In the genomic region with DNA sequence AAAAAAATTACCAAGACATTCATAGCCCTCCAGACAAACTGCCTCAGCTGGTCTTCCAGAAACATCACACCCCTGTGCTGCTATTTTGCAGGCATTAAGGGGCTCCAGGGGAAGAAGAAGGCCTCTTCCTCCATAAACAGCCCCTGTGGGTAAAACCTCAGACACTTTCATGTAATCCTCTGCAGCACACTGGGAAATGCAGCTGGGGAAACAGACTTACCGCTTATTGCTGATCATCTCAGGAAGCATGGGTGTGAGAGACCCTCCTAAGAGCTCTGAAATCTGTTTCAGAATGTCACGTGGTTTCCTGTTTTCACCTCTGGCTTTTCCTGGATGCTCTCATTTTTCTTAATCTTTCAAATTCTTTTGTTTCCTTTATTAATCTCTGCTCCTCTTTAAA, we compare ENCODE assay signal across 18 mouse cellular contexts.
DNase-seq lines count a peak whose midpoint lies in the region; ATAC-seq and TF ChIP-seq lines count a peak whose summit lies in the region.
"Had no signal": no experiment of that assay in that cellular context is flagged by ENCODE, and none has a peak within 500 bp of the region (broad histone marks: within the 10 kb centered on the region; RNA-seq: fewer than 3 reads in every experiment).

No protein-coding gene starts in this region.

- H3K9me3 ChIP-seq in heart, embryonic 13.5 days, result no peaks in the 10 kb centered on the region
- H3K9me3 ChIP-seq in liver, embryonic 14.5 days (ENCODE audit: control insufficient read depth, low read length), result no peaks in the 10 kb centered on the region
- H3K9me3 ChIP-seq: embryonic facial prominence, embryonic 13.5 days; megakaryocyte, embryonic 14.5 days had no signal

- WGBS in heart, embryonic 13.5 days, result 52% methylated on average over 2 of the region's 2 CpGs
- 12% methylated on average over 2 of the region's 2 CpGs for WGBS in liver, embryonic 14.5 days (ENCODE audit: insufficient replicate concordance)
- WGBS in thymus, adult 2 months, result 1% methylated on average over 2 of the region's 2 CpGs

- H3K4me1 ChIP-seq in heart, embryonic 13.5 days, result peaks cover 8% of the 10 kb centered on the region; the same call in 1 of the 2 replicates
- H3K4me1 ChIP-seq in liver, embryonic 14.5 days (replicated peaks; ENCODE audit: control insufficient read depth in 2 of 2, insufficient read depth in 2 of 2, low read length in 1 of 2), result no peaks in the 10 kb centered on the region
- H3K4me1 ChIP-seq in brown adipose tissue, adult 24 weeks (ENCODE audit: control insufficient read depth, insufficient read depth, insufficient read length, low read length), result peaks cover 12% of the 10 kb centered on the region
- peaks cover 5% of the 10 kb centered on the region for H3K4me1 ChIP-seq in thymus, adult 2 months (replicated peaks; ENCODE audit: control insufficient read depth, insufficient read depth, low read length)
- H3K4me1 ChIP-seq: embryonic facial prominence, embryonic 13.5 days had no signal

- peak overlapping the region; percentile 50 for H3K27ac ChIP-seq in heart, embryonic 13.5 days (replicated peaks)
- no peak overlapping the region for H3K27ac ChIP-seq in liver, embryonic 14.5 days
- peak overlapping the region; percentile 60 for H3K27ac ChIP-seq in brown adipose tissue, adult 24 weeks (replicated peaks; ENCODE audit: low read depth, low read length)
- peak overlapping the region; percentile 42 for H3K27ac ChIP-seq in thymus, adult 2 months (ENCODE audit: control insufficient read depth, insufficient read depth, low read length)
- H3K27ac ChIP-seq: embryonic facial prominence, embryonic 13.5 days had no signal

- DNase-seq in heart, postnatal 14 days, result no peak
- no peak for DNase-seq in liver, embryonic 14.5 days (ENCODE audit: low read depth in 3 of 3, low spot score in 3 of 3)
- DNase-seq in liver, result no peak
- peak; percentile 17 for DNase-seq in thymus, adult 2 months
- DNase-seq in layer of hippocampus, postnatal 10 days (ENCODE audit: low spot score in 2 of 2), result no peak
- no peak for DNase-seq in gastrocnemius, postnatal 10 days
- DNase-seq: adrenal gland, postnatal 14 days; cerebellum, adult 8-10 months; forebrain, postnatal 0 days; gastrocnemius, postnatal 25 days; kidney, adult 9 months; kidney, postnatal 4 days; lung, postnatal 10 days had no signal

- TF ChIP-seq CTCF in liver, embryonic 14.5 days (IDR thresholded peaks at IDR 0.05; ENCODE audit: low read depth), result no peak
- no peak for TF ChIP-seq CTCF in thymus, adult 2 months (IDR thresholded peaks at IDR 0.05; ENCODE audit: borderline replicate concordance, control insufficient read depth, extremely low read depth, insufficient read depth, low read length, poor library complexity)

- no peak for TF ChIP-seq EP300 in liver, embryonic 14.5 days (IDR thresholded peaks at IDR 0.05; ENCODE audit: low read depth)

- H3K9ac ChIP-seq in heart, embryonic 13.5 days, result no peak overlapping the region
- no peak overlapping the region for H3K9ac ChIP-seq in liver, embryonic 14.5 days (replicated peaks)
- H3K9ac ChIP-seq: embryonic facial prominence, embryonic 13.5 days; forebrain, postnatal 0 days had no signal

- H3K4me3 ChIP-seq in heart, embryonic 13.5 days, result no peak overlapping the region
- H3K4me3 ChIP-seq in liver, embryonic 14.5 days (ENCODE audit: insufficient read depth in 1 of 2, low read depth in 2 of 2, low read length in 2 of 2), result no peak overlapping the region
- no peak overlapping the region for H3K4me3 ChIP-seq in brown adipose tissue, adult 24 weeks (ENCODE audit: insufficient read depth, low read depth, low read length)
- H3K4me3 ChIP-seq in thymus, adult 2 months (ENCODE audit: control insufficient read depth, insufficient read depth, low read length), result no peak overlapping the region
- H3K4me3 ChIP-seq: embryonic facial prominence, embryonic 13.5 days; megakaryocyte, embryonic 14.5 days had no signal

- H3K4me2 ChIP-seq in heart, embryonic 13.5 days, result no peak overlapping the region
- H3K4me2 ChIP-seq in liver, embryonic 14.5 days (ENCODE audit: low read depth), result no peak overlapping the region
- H3K4me2 ChIP-seq: embryonic facial prominence, embryonic 13.5 days had no signal

- H3K27me3 ChIP-seq in heart, embryonic 13.5 days (replicated peaks), result no peaks in the 10 kb centered on the region
- no peaks in the 10 kb centered on the region for H3K27me3 ChIP-seq in liver, embryonic 14.5 days (ENCODE audit: control insufficient read depth, insufficient read depth, low read length)
- H3K27me3 ChIP-seq in thymus, adult 2 months (ENCODE audit: control insufficient read depth, insufficient read depth, low read length), result no peaks in the 10 kb centered on the region
- H3K27me3 ChIP-seq: embryonic facial prominence, embryonic 13.5 days; megakaryocyte, embryonic 14.5 days had no signal

- no peak for TF ChIP-seq POLR2A in thymus, adult 2 months (IDR thresholded peaks at IDR 0.05; ENCODE audit: control insufficient read depth, extremely low read depth, insufficient read depth, low read length, poor library complexity)

- ATAC-seq in heart, embryonic 13.5 days (ENCODE audit: extremely low read depth, insufficient number of reproducible peaks, low FRiP score, low TSS enrichment), result no peak
- peak; percentile 45; the same call in 1 of the 2 replicates for ATAC-seq in liver, embryonic 14.5 days (ENCODE audit: insufficient read depth)
- ATAC-seq: forebrain, postnatal 0 days; inflammation-experienced regulatory T-cells, adult 6 months had no signal

- intact Hi-C loops in heart, postnatal 14 days (cut with DNase I), result loop anchor here (5.0 kb wide), 1 partner anchor 142 kb away; no protein-coding TSS in a partner anchor

- no peaks in the 10 kb centered on the region for H3K36me3 ChIP-seq in heart, embryonic 13.5 days
- H3K36me3 ChIP-seq in liver, embryonic 14.5 days (replicated peaks; ENCODE audit: control insufficient read depth, insufficient read depth, low read depth), result no peaks in the 10 kb centered on the region
- H3K36me3 ChIP-seq in thymus, adult 2 months (ENCODE audit: control insufficient read depth, insufficient read depth, low read length), result no peaks in the 10 kb centered on the region
- H3K36me3 ChIP-seq: embryonic facial prominence, embryonic 13.5 days had no signal
